Mouse (Mus musculus): Measurements from ENCODE around the gene 3110018I06Rik.

DNA sequence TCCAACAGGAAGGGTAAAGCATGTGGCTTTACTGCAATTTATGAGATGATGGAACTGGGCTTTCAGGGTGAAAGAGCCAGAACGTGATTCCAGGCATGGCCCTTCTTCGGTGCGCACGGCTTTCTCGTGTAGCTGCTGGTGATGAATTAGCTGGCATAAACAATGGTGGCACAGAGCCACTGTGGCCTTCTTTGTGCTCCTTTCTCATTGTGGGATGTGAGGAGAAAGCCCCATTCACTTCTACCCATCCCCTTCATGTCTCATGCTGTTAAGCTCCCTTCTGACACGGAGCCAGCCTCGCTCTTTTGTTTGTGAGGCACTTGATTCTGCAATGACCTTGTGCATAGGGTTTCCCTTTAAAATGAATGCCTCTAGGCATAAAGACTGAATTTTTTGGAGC lies 43.8 kb upstream of the 3110018I06Rik start:
- TF ChIP-seq GATA1 (IDR thresholded peaks at IDR 0.05; ENCODE audit: borderline replicate concordance, low read length) (no peak), FLI1 (IDR thresholded peaks at IDR 0.05; ENCODE audit: low read length) (no peak)
